Mouse (Mus musculus) embryo, embryonic 10.5 days (tissue): ENCODE data around the gene Plekha7.

ENCODE experiments used
- DNase-seq: peaks from one replicate; pipeline ENCODE4 v3.0.0-alpha.2; 2015; ENCODE audit warnings: low spot score

Gene Plekha7

GRCm38 (mm10) chr7:116307871-116308631, at the start of gene Plekha7:
Plekha7 (minus strand) TSS chr7:116308376.
- peak; percentile 78 for DNase-seq

GRCm38 (mm10) chr7:116336226-116336625, 28.1 kb upstream of the Plekha7 start:
- peak; percentile 78 for DNase-seq

GRCm38 (mm10) chr7:116335133-116335532, 27.0 kb upstream of the Plekha7 start:
- DNase-seq: peak; percentile 21

GRCm38 (mm10) chr7:116334669-116335038, 26.5 kb upstream of the Plekha7 start:
- DNase-seq: no peak

GRCm38 (mm10) chr7:116333713-116334668, 25.8 kb upstream of the Plekha7 start, which contains the start of gene Rps13:
Rps13 (minus strand) TSS chr7:116334195.
- DNase-seq: peak; percentile 99

GRCm38 (mm10) chr7:116331246-116331645, 23.1 kb upstream of the Plekha7 start:
- no peak for DNase-seq

GRCm38 (mm10) chr7:116329858-116330257, 21.7 kb upstream of the Plekha7 start:
- no peak for DNase-seq

GRCm38 (mm10) chr7:116328777-116329176, 20.6 kb upstream of the Plekha7 start:
- no peak for DNase-seq

- DNase-seq: no peak
These were observed 19.7 kb upstream of the Plekha7 start for GRCm38 (mm10) chr7:116327901-116328300.

GRCm38 (mm10) chr7:116323331-116323964, 15.3 kb upstream of the Plekha7 start:
- DNase-seq: peak; percentile 86

GRCm38 (mm10) chr7:116309456-116309855, 1.3 kb upstream of the Plekha7 start:
- peak; percentile 83 for DNase-seq

GRCm38 (mm10) chr7:116308632-116308991, 436 bp upstream of the Plekha7 start:
- peak; percentile 57 for DNase-seq

GRCm38 (mm10) chr7:116307099-116307870, 891 bp downstream of the Plekha7 start:
- DNase-seq: peak; percentile 90

GRCm38 (mm10) chr7:116306601-116307000, 1.6 kb downstream of the Plekha7 start:
- DNase-seq: no peak

GRCm38 (mm10) chr7:116301661-116302311, 6.4 kb downstream of the Plekha7 start:
- no peak for DNase-seq

GRCm38 (mm10) chr7:116301144-116301543, 7.0 kb downstream of the Plekha7 start:
- DNase-seq: no peak

GRCm38 (mm10) chr7:116298851-116299250, 9.3 kb downstream of the Plekha7 start:
- no peak for DNase-seq

GRCm38 (mm10) chr7:116298389-116298788, 9.8 kb downstream of the Plekha7 start:
- no peak for DNase-seq

GRCm38 (mm10) chr7:116294961-116295360, 13.2 kb downstream of the Plekha7 start:
- DNase-seq: no peak

GRCm38 (mm10) chr7:116292377-116292776, 15.8 kb downstream of the Plekha7 start:
- no peak for DNase-seq

- DNase-seq: no peak
These were observed 17.6 kb downstream of the Plekha7 start for GRCm38 (mm10) chr7:116290559-116290958.
